Mouse (Mus musculus): Measurements from ENCODE around the gene Acap2.

DNA sequence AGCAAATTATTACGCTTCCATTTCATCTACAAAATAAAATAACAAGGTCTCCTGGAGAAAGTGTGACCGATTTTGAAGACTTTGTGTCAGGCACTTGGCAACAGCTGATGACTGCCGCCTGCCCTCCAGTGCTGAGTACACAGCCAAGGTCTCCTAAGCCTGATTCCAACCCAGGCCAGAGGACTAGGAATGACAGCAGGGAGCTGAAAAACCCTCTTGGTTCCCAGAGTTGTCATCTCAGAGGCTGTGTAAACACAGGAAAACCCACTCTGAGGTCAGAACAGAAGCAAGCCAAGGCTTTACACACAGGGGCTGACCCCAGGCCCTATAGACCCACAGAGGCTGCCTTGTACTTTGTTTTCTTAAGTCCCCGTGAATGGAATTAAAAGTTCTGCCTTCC lies 35.1 kb downstream of the Acap2 start:
- TF ChIP-seq CTCF (IDR thresholded peaks at IDR 0.05; ENCODE audit: control insufficient read depth, insufficient read depth, insufficient read length) (no peak), USF1 (IDR thresholded peaks at IDR 0.05; ENCODE audit: low read depth) (no peak), MAX (IDR thresholded peaks at IDR 0.05) (no peak), MYOG (IDR thresholded peaks at IDR 0.05; ENCODE audit: control insufficient read depth, extremely low read depth, insufficient read length) (no peak)

All from C2C12 (cell line).